Mouse (Mus musculus): Measurements from ENCODE around the gene Grin1. TPM values are rescaled to one million over a fixed set of nuclear protein-coding genes. Genes with fewer than 3 reads are reported as not detected.
A peak's percentile ranks its signal among the peaks of the same experiment; 100 is the strongest.
"Not testable (repeated sequence)": the region's sequence is repeated elsewhere in the genome, so short reads cannot be mapped to it uniquely, and the experiment has no call there.

The Grin1 gene
- total RNA-seq, 2 experiments from 2014 or later, result 405 to 487 TPM

GRCm38 (mm10) chr2:25261870-25262269 lies 57.1 kb downstream of the Grin1 start:
- no peak for DNase-seq (ENCODE audit: extremely low spot score in 1 of 2, low spot score in 1 of 2)

GRCm38 (mm10) chr2:25258887-25259286 lies 60.1 kb downstream of the Grin1 start:
- DNase-seq (ENCODE audit: extremely low spot score in 1 of 2, low spot score in 1 of 2), result no peak

- DNase-seq (ENCODE audit: extremely low spot score in 1 of 2, low spot score in 1 of 2), result not testable (repeated sequence)
These were observed 61.7 kb downstream of the Grin1 start for GRCm38 (mm10) chr2:25257250-25257649.

GRCm38 (mm10) chr2:25256443-25257109 lies 62.4 kb downstream of the Grin1 start:
- peak in 1 of 2 experiments; percentile 48 for DNase-seq (ENCODE audit: extremely low spot score in 1 of 2, low spot score in 1 of 2)

GRCm38 (mm10) chr2:25255284-25255779 lies 63.7 kb downstream of the Grin1 start, which contains the start of gene Tmem203:
Gene Tmem203, plus strand, starts transcription at chr2:25255439.
- peak; percentile 84 to 90 for DNase-seq (ENCODE audit: extremely low spot score in 1 of 2, low spot score in 1 of 2)

- no peak for DNase-seq (ENCODE audit: extremely low spot score in 1 of 2, low spot score in 1 of 2)
These were observed 66.7 kb downstream of the Grin1 start for GRCm38 (mm10) chr2:25252331-25252730.

GRCm38 (mm10) chr2:25246183-25247072 lies 72.6 kb downstream of the Grin1 start, which contains the start of gene AL732309.1:
Gene AL732309.1, minus strand, starts transcription at chr2:25246863.
- DNase-seq (ENCODE audit: extremely low spot score in 1 of 2, low spot score in 1 of 2), result no peak

DNA sequence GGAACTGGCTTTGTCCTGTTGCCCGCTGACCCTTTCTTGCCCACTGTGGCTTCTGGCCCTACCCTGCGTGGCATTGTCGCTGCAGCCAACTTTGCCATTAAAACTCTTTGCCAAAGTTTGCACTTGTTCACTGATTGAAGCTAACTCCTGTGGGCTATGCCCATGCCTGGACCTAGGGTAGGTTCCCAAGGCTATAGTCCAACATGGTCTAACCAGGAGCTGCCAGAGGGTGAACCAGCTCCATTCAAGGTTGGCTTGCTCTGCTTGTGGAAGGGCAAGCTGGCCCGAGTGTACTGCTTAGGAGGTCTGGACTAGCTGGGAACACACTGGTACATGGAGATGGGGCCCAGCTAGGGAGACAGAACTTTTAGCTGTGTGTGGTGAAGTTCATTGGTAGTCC lies 74.8 kb downstream of the Grin1 start:
- DNase-seq (ENCODE audit: extremely low spot score in 1 of 2, low spot score in 1 of 2), result no peak

GRCm38 (mm10) chr2:25243342-25243741 lies 75.6 kb downstream of the Grin1 start:
- DNase-seq (ENCODE audit: extremely low spot score in 1 of 2, low spot score in 1 of 2), result no peak

GRCm38 (mm10) chr2:25242101-25242506 lies 76.9 kb downstream of the Grin1 start, which contains the start of the genes Rnf208 and Cysrt1:
Gene Rnf208, plus strand, starts transcription at chr2:25242255.
Gene Cysrt1, minus strand, starts transcription at chr2:25242452.
- peak in 1 of 2 experiments; percentile 44 for DNase-seq (ENCODE audit: extremely low spot score in 1 of 2, low spot score in 1 of 2)

- DNase-seq (ENCODE audit: extremely low spot score in 1 of 2, low spot score in 1 of 2), result no peak
These were observed 77.6 kb downstream of the Grin1 start for GRCm38 (mm10) chr2:25241438-25241775.

Other genes with a start within 250 kb of the Grin1 start
- gene Entpd8, start 238.9 kb downstream of the Grin1 start, total RNA-seq (2021), result not detected
- gene Noxa1, start 224.0 kb downstream of the Grin1 start, total RNA-seq (2021), result not detected
- gene Nrarp, start 138.4 kb downstream of the Grin1 start, total RNA-seq (2021), result 10 to 100 TPM; 27.5 to 35.7 TPM
- gene Tor4a, start 122.3 kb downstream of the Grin1 start, total RNA-seq (2021), result 1 to 10 TPM; 1.5 TPM
- 10 to 100 TPM; 55.8 to 58.9 TPM for gene Nelfb, start 107.7 kb downstream of the Grin1 start, total RNA-seq (2021)
- gene Stpg3, start 104.5 kb downstream of the Grin1 start, total RNA-seq (2021), result under 1 TPM in 1 of 2 experiments, not detected in 1; 0.32 TPM
- under 1 TPM in 1 of 2 experiments, not detected in 1; 0.59 TPM for gene Fam166a, start 100.4 kb downstream of the Grin1 start, total RNA-seq (2021)
- 100 to 1,000 TPM; 330 to 361 TPM for gene Tubb4b, start 94.5 kb downstream of the Grin1 start, total RNA-seq (2021)
- gene Slc34a3, start 84.8 kb downstream of the Grin1 start, total RNA-seq (2021), result not detected
- gene Rnf224, start 82.4 kb downstream of the Grin1 start, total RNA-seq (2021), result not detected
- 100 to 1,000 TPM; 230 to 231 TPM for gene Rnf208, start 76.9 kb downstream of the Grin1 start, total RNA-seq (2021)
- gene Cysrt1, start 76.7 kb downstream of the Grin1 start, total RNA-seq (2021), result under 1 TPM in 1 of 2 experiments, not detected in 1; 0.79 TPM
- 1 to 10 TPM; 3.3 to 5.2 TPM for gene AL732309.1, start 72.3 kb downstream of the Grin1 start, total RNA-seq (2021)
- gene Tmem203, start 63.7 kb downstream of the Grin1 start, total RNA-seq (2021), result 10 to 100 TPM; 38.1 to 40.5 TPM
- gene Tprn, start 56.6 kb downstream of the Grin1 start, total RNA-seq (2021), result 10 to 100 TPM; 27.0 to 29.4 TPM
- 10 to 100 TPM; 69.2 to 71.6 TPM for gene Ssna1, start 46.7 kb downstream of the Grin1 start, total RNA-seq (2021)
- 10 to 100 TPM; 85.1 to 86.5 TPM for gene Anapc2, start 46.7 kb downstream of the Grin1 start, total RNA-seq (2021)
- not detected for gene Tmem210, start 31.0 kb downstream of the Grin1 start, total RNA-seq (2021)
- not detected for gene Lrrc26, start 29.3 kb downstream of the Grin1 start, total RNA-seq (2021)
- gene Man1b1, start 13.2 kb upstream of the Grin1 start, total RNA-seq (2021), result 10 to 100 TPM; 53.7 to 56.1 TPM
- gene Dpp7, start 37.2 kb upstream of the Grin1 start, total RNA-seq (2021), result 10 to 100 TPM; 30.7 to 31.7 TPM
- gene Uap1l1, start 46.5 kb upstream of the Grin1 start, total RNA-seq (2021), result 10 to 100 TPM; 14.2 to 14.3 TPM
- 1 to 10 TPM; 5.8 to 6.0 TPM for gene Sapcd2, start 53.1 kb upstream of the Grin1 start, total RNA-seq (2021)
- 10 to 100 TPM; 15.3 to 18.0 TPM for gene Entpd2, start 76.7 kb upstream of the Grin1 start, total RNA-seq (2021)
- gene Npdc1, start 80.2 kb upstream of the Grin1 start, total RNA-seq (2021), result 100 to 1,000 TPM; 427 to 450 TPM
- gene Fut7, start 104.1 kb upstream of the Grin1 start, total RNA-seq (2021), result under 1 TPM; 0.12 to 0.49 TPM
- gene Abca2, start 109.5 kb upstream of the Grin1 start, total RNA-seq (2021), result 100 to 1,000 TPM; 160 to 172 TPM
- gene Clic3, start 137.7 kb upstream of the Grin1 start, total RNA-seq (2021), result under 1 TPM; 0.47 to 0.73 TPM
- gene Paxx, start 141.9 kb upstream of the Grin1 start, total RNA-seq (2021), result 10 to 100 TPM; 56.6 to 58.9 TPM
- gene Ptgds, start 150.9 kb upstream of the Grin1 start, total RNA-seq (2021), result 100 to 1,000 TPM; 329 to 404 TPM
- not detected for gene Lcn12, start 174.7 kb upstream of the Grin1 start, total RNA-seq (2021)
- gene Fbxw5, start 181.6 kb upstream of the Grin1 start, total RNA-seq (2021), result 100 to 1,000 TPM; 114 to 131 TPM
- gene C8g, start 182.5 kb upstream of the Grin1 start, total RNA-seq (2021), result 1 to 10 TPM in 1 of 2 experiments, under 1 TPM in 1; 0.87 to 1.1 TPM
- gene Traf2, start 227.8 kb upstream of the Grin1 start, total RNA-seq (2021), result 10 to 100 TPM in 1 of 2 experiments, 1 to 10 TPM in 1; 9.5 to 10.5 TPM
- gene Edf1, start 238.7 kb upstream of the Grin1 start, total RNA-seq (2021), result 100 to 1,000 TPM; 211 to 232 TPM